Mouse (Mus musculus) E14TG2a.4 (cell line): ENCODE measurements around the gene Cep44.

Source experiments
- H3K27me3 ChIP-seq: 2 replicates; pipeline ENCODE4 v1.6.1; 2014; ENCODE audit warnings: low read length, control low read depth; ENCODE audit not compliant: insufficient read depth
- H3K36me3 ChIP-seq: 2 replicates; pipeline ENCODE4 v1.6.1; 2014; ENCODE audit warnings: low read length, control low read depth; ENCODE audit not compliant: insufficient read depth
- H3K4me1 ChIP-seq: replicated peaks from 2 replicates; pipeline ENCODE4 v1.6.1; 2014; ENCODE audit warnings: low read depth, low read length, control low read depth
- H3K4me3 ChIP-seq: replicated peaks from 2 replicates; pipeline ENCODE4 v1.5.1; 2014; ENCODE audit warnings: mild to moderate bottlenecking, low read length
- H3K9me3 ChIP-seq: 2 replicates; pipeline ENCODE4 v1.6.1; 2014; ENCODE audit warnings: low read length, control low read depth
- CTCF ChIP-seq: conservative IDR thresholded peaks from 2 replicates; pipeline ENCODE4 v1.5.1; 2014; ENCODE audit warnings: low read length
- NANOG ChIP-seq: IDR thresholded peaks from 2 replicates; pipeline ENCODE4 v1.6.1; 2014; ENCODE audit warnings: borderline replicate concordance, low read length, mixed read lengths
- POU5F1 ChIP-seq: IDR thresholded peaks from 2 replicates; pipeline ENCODE4 v1.6.1; 2014; ENCODE audit warnings: low read length, borderline replicate concordance

Cep44 gene

GRCm38 (mm10) chr8:56550558-56551360, at the start of gene Cep44, which contains the start of gene Fbxo8:
TSS of gene Cep44 (minus strand) at chr8:56551047.
TSS of gene Fbxo8 (plus strand) at chr8:56551090.
- Histone ChIP-seq H3K4me1 (peaks cover 16% of the 10 kb centered on the region), H3K36me3 (peaks cover 12% of the 10 kb centered on the region), H3K9me3 (no peaks in the 10 kb centered on the region), H3K27me3 (no peaks in the 10 kb centered on the region), H3K4me3 (peak within 1 kb of the TSS; percentile 96)
- no peak for TF ChIP-seq POU5F1
- no peak for TF ChIP-seq CTCF
- TF ChIP-seq NANOG: no peak

- TF ChIP-seq NANOG (no peak), CTCF (no peak), POU5F1 (no peak)
Measured at GRCm38 (mm10) chr8:56591502-56591901, 40.7 kb upstream of the Cep44 start.

GRCm38 (mm10) chr8:56591084-56591483, 40.2 kb upstream of the Cep44 start:
- Histone ChIP-seq H3K27me3 (no peaks in the 10 kb centered on the region), H3K4me3 (no peak overlapping the region), H3K9me3 (no peaks in the 10 kb centered on the region), H3K4me1 (peaks cover 9% of the 10 kb centered on the region; the same call in 1 of the 2 replicates), H3K36me3 (no peaks in the 10 kb centered on the region)
- no peak for TF ChIP-seq NANOG
- no peak for TF ChIP-seq POU5F1
- TF ChIP-seq CTCF: no peak

More at GRCm38 (mm10) chr8:56591502-56591901, 40.7 kb upstream of the Cep44 start:
- no peaks in the 10 kb centered on the region for H3K36me3 ChIP-seq
- H3K9me3 ChIP-seq: no peaks in the 10 kb centered on the region
- H3K4me1 ChIP-seq: peaks cover 9% of the 10 kb centered on the region; the same call in 1 of the 2 replicates
- H3K4me3 ChIP-seq: no peak overlapping the region
- H3K27me3 ChIP-seq: no peaks in the 10 kb centered on the region

- Histone ChIP-seq H3K36me3 (no peaks in the 10 kb centered on the region), H3K4me3 (no peak overlapping the region), H3K9me3 (no peaks in the 10 kb centered on the region), H3K27me3 (no peaks in the 10 kb centered on the region), H3K4me1 (peaks cover 9% of the 10 kb centered on the region; the same call in 1 of the 2 replicates)
- TF ChIP-seq CTCF: no peak
- TF ChIP-seq POU5F1: no peak
- TF ChIP-seq NANOG: no peak
Measured at GRCm38 (mm10) chr8:56589004-56589403, 38.2 kb upstream of the Cep44 start.

- Histone ChIP-seq H3K36me3 (no peaks in the 10 kb centered on the region), H3K27me3 (no peaks in the 10 kb centered on the region), H3K9me3 (no peaks in the 10 kb centered on the region), H3K4me3 (no peak overlapping the region), H3K4me1 (no peaks in the 10 kb centered on the region)
- no peak for TF ChIP-seq POU5F1
- TF ChIP-seq NANOG: no peak
- TF ChIP-seq CTCF: no peak
Measured at GRCm38 (mm10) chr8:56582841-56583240, 32.0 kb upstream of the Cep44 start.

- Histone ChIP-seq H3K4me1 (no peaks in the 10 kb centered on the region), H3K9me3 (no peaks in the 10 kb centered on the region), H3K27me3 (no peaks in the 10 kb centered on the region), H3K4me3 (no peak overlapping the region), H3K36me3 (no peaks in the 10 kb centered on the region)
- TF ChIP-seq POU5F1: no peak
- no peak for TF ChIP-seq NANOG
- no peak for TF ChIP-seq CTCF
Measured at GRCm38 (mm10) chr8:56580918-56581317, 30.1 kb upstream of the Cep44 start.

- no peak for TF ChIP-seq NANOG
- TF ChIP-seq POU5F1: no peak
- TF ChIP-seq CTCF: no peak
- Histone ChIP-seq H3K27me3 (no peaks in the 10 kb centered on the region), H3K4me3 (peak overlapping the region; percentile 59), H3K4me1 (peaks cover 15% of the 10 kb centered on the region), H3K36me3 (0 out of 2 replicates have a peak, but pooled peaks cover 3% of the 10 kb centered on the region), H3K9me3 (no peaks in the 10 kb centered on the region)
Measured at GRCm38 (mm10) chr8:56566856-56567255, 16.0 kb upstream of the Cep44 start.

GRCm38 (mm10) chr8:56564399-56565047, 13.7 kb upstream of the Cep44 start:
- Histone ChIP-seq H3K4me1 (peaks cover 15% of the 10 kb centered on the region), H3K4me3 (no peak overlapping the region), H3K9me3 (no peaks in the 10 kb centered on the region), H3K27me3 (no peaks in the 10 kb centered on the region), H3K36me3 (0 out of 2 replicates have a peak, but pooled peaks cover 3% of the 10 kb centered on the region)
- TF ChIP-seq NANOG (no peak), CTCF (no peak), POU5F1 (no peak)
